Mouse (Mus musculus) lung, adult 2 months (tissue): ENCODE measurements around the gene Dtnb.

Experiments
- CTCF ChIP-seq: fragments of 200-500 bp; IDR thresholded peaks from 2 replicates; pipeline ENCODE4 v1.5.1; 2011; ENCODE audit warnings: mild to moderate bottlenecking, low read length, control low read depth; ENCODE audit not compliant: insufficient read depth
- POLR2A ChIP-seq: fragments of 200-500 bp; IDR thresholded peaks from 2 replicates; pipeline ENCODE4 v1.6.1; 2011; ENCODE audit warnings: low read depth, mild to moderate bottlenecking, control low read depth, low read length, borderline replicate concordance; ENCODE audit errors: extremely low read depth

DNA sequence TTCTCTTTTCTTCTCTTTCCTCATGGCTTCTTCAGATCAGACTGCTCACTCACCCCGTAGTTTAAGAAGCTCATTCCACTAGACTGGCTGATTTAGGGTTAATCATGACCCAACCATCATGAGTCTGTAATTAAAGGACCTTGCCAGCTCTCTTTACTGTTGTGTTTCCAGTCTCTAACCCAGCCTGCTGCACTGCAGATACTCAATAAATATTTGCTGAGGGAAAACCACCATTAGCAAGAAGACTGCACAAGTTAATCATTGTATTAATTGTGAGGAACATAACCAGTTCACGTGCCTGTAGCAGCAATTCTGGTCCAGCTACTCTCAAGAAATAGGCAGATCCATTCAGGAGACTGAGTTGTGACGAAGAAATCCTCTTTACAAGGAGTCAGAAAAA is 185.9 kb downstream of the Dtnb start:
- TF ChIP-seq CTCF = no peak
- TF ChIP-seq POLR2A = no peak
